Mouse (Mus musculus): ENCODE results near the gene Gm10961. TPM values are rescaled to one million over a fixed set of nuclear protein-coding genes. Genes with fewer than 3 reads are reported as not detected.

Gene Gm10961
- polyA plus RNA-seq, 1 experiment from 2014 or later: not detected

DNA sequence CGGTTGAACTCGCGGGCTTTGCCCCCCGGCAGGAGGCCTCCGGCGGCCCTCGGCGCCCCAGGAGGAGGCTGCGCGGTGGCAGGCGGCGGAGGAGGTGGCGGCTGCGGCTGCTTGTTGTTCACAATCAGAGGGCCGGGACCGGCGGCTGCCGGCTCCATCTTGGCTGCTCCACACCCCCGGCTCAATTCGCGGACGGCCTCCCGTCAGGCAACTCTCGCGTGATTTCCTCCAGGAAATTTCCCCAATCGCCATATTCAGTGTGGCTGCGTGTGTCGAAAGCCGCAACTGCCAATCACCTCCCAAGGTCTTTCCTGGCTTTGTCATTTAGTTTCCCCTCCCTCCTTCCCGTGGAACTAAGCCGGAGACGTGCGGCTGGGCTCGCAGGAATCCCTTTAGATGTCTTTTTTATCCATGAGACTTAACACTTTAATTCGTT lies 419 bp downstream of the Gm10961 start, which contains the start of gene Strip1:
Gene Strip1, minus strand, starts transcription at position 172 of the 436 bp plus-strand sequence.
- Histone ChIP-seq H3K27ac (ENCODE audit: low read length) (peak within 1 kb of the TSS; percentile 93), H3K4me1 (ENCODE audit: insufficient read depth, low read depth, low read length) (no peaks in the 10 kb centered on the region; the same call in none of the 2 replicates), H3K4me2 (replicated peaks; ENCODE audit: low read depth, low read length) (peak within 1 kb of the TSS; percentile 90), H3K9me3 (ENCODE audit: low read length) (no peaks in the 10 kb centered on the region), H3K9ac (replicated peaks; ENCODE audit: low read depth) (peak within 1 kb of the TSS; percentile 98), H3K36me3 (ENCODE audit: insufficient read depth, low read length) (peaks cover 11% of the 10 kb centered on the region; the same call in 1 of the 2 replicates), H3K4me3 (ENCODE audit: low read depth, low read length) (peak within 1 kb of the TSS; percentile 98), H3K27me3 (replicated peaks; ENCODE audit: insufficient read depth, low read length) (no peaks in the 10 kb centered on the region)
- ATAC-seq (peak; percentile 98), DNase-seq (ENCODE audit: low spot score) (peak; percentile 99)
- 2% methylated on average over 35 of the region's 35 CpGs for WGBS
- TF ChIP-seq CTCF (IDR thresholded peaks at IDR 0.05) (no peak), EP300 (IDR thresholded peaks at IDR 0.05) (peak; percentile 63)

GRCm38 (mm10) chr3:107632786-107633185 lies 1.7 kb downstream of the Gm10961 start:
- 92% methylated on average over 4 of the region's 4 CpGs for WGBS
- H3K9me3 ChIP-seq (ENCODE audit: low read length): no peaks in the 10 kb centered on the region

GRCm38 (mm10) chr3:107633906-107634305 lies 2.8 kb downstream of the Gm10961 start:
- DNase-seq (ENCODE audit: low spot score): no peak
- no peak for TF ChIP-seq EP300 (IDR thresholded peaks at IDR 0.05)
- no peak for TF ChIP-seq CTCF (IDR thresholded peaks at IDR 0.05)
- Histone ChIP-seq H3K4me2 (replicated peaks; ENCODE audit: low read depth, low read length) (no peak overlapping the region), H3K4me3 (ENCODE audit: low read depth, low read length) (no peak overlapping the region), H3K9me3 (ENCODE audit: low read length) (no peaks in the 10 kb centered on the region), H3K9ac (replicated peaks; ENCODE audit: low read depth) (no peak overlapping the region), H3K36me3 (ENCODE audit: insufficient read depth, low read length) (no peaks in the 10 kb centered on the region), H3K27ac (ENCODE audit: low read length) (no peak overlapping the region), H3K27me3 (replicated peaks; ENCODE audit: insufficient read depth, low read length) (no peaks in the 10 kb centered on the region), H3K4me1 (ENCODE audit: insufficient read depth, low read depth, low read length) (no peaks in the 10 kb centered on the region; the same call in none of the 2 replicates)
- ATAC-seq: no peak
- WGBS: 89% methylated on average over 9 of the region's 9 CpGs

More at GRCm38 (mm10) chr3:107632786-107633185, 1.7 kb downstream of the Gm10961 start:
- Histone ChIP-seq H3K4me3 (ENCODE audit: low read depth, low read length) (no peak overlapping the region), H3K27me3 (replicated peaks; ENCODE audit: insufficient read depth, low read length) (no peaks in the 10 kb centered on the region), H3K4me1 (ENCODE audit: insufficient read depth, low read depth, low read length) (no peaks in the 10 kb centered on the region; the same call in none of the 2 replicates), H3K4me2 (replicated peaks; ENCODE audit: low read depth, low read length) (no peak overlapping the region), H3K9ac (replicated peaks; ENCODE audit: low read depth) (no peak overlapping the region), H3K27ac (ENCODE audit: low read length) (no peak overlapping the region), H3K36me3 (ENCODE audit: insufficient read depth, low read length) (no peaks in the 10 kb centered on the region)
- DNase-seq (ENCODE audit: low spot score): no peak
- no peak for ATAC-seq
- TF ChIP-seq CTCF (IDR thresholded peaks at IDR 0.05) (no peak), EP300 (IDR thresholded peaks at IDR 0.05) (no peak)

DNA sequence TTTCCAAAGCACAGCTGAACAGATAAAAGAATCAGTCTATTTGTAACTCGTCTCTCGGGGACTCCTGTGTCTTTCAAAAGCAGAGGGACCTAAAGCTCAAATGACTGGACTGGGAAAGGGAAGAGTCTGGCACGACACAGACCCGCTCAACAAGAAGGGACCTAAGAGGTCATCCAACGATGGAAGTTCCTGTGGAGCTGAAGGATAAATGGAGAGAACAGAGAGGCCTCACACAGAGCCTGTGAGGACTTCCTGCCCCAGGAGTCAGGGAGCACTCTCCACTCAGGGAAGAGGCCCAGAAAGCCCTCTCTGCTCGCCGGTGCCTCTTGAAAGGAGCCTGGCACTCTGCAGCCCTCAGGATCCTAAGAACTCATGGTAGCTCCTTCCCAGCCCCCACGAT lies 4.7 kb downstream of the Gm10961 start:
- Histone ChIP-seq H3K4me2 (replicated peaks; ENCODE audit: low read depth, low read length) (no peak overlapping the region), H3K36me3 (ENCODE audit: insufficient read depth, low read length) (no peaks in the 10 kb centered on the region), H3K4me3 (ENCODE audit: low read depth, low read length) (no peak overlapping the region), H3K9ac (replicated peaks; ENCODE audit: low read depth) (no peak overlapping the region), H3K27me3 (replicated peaks; ENCODE audit: insufficient read depth, low read length) (no peaks in the 10 kb centered on the region), H3K4me1 (ENCODE audit: insufficient read depth, low read depth, low read length) (no peaks in the 10 kb centered on the region; the same call in 1 of the 2 replicates), H3K9me3 (ENCODE audit: low read length) (no peaks in the 10 kb centered on the region), H3K27ac (ENCODE audit: low read length) (no peak overlapping the region)
- TF ChIP-seq EP300 (IDR thresholded peaks at IDR 0.05) (no peak), CTCF (IDR thresholded peaks at IDR 0.05) (no peak)
- no peak for ATAC-seq
- 38% methylated on average over 8 of the region's 8 CpGs for WGBS
- DNase-seq (ENCODE audit: low spot score): no peak

GRCm38 (mm10) chr3:107636236-107636635 lies 5.1 kb downstream of the Gm10961 start:
- Histone ChIP-seq H3K4me3 (ENCODE audit: low read depth, low read length) (no peak overlapping the region), H3K4me2 (replicated peaks; ENCODE audit: low read depth, low read length) (no peak overlapping the region), H3K36me3 (ENCODE audit: insufficient read depth, low read length) (no peaks in the 10 kb centered on the region), H3K27ac (ENCODE audit: low read length) (no peak overlapping the region), H3K4me1 (ENCODE audit: insufficient read depth, low read depth, low read length) (no peaks in the 10 kb centered on the region; the same call in 1 of the 2 replicates), H3K9me3 (ENCODE audit: low read length) (no peaks in the 10 kb centered on the region), H3K27me3 (replicated peaks; ENCODE audit: insufficient read depth, low read length) (no peaks in the 10 kb centered on the region), H3K9ac (replicated peaks; ENCODE audit: low read depth) (no peak overlapping the region)
- DNase-seq (ENCODE audit: low spot score) (no peak), ATAC-seq (no peak)
- TF ChIP-seq CTCF (IDR thresholded peaks at IDR 0.05) (no peak), EP300 (IDR thresholded peaks at IDR 0.05) (no peak)
- 71% methylated on average over 3 of the region's 3 CpGs for WGBS

DNA sequence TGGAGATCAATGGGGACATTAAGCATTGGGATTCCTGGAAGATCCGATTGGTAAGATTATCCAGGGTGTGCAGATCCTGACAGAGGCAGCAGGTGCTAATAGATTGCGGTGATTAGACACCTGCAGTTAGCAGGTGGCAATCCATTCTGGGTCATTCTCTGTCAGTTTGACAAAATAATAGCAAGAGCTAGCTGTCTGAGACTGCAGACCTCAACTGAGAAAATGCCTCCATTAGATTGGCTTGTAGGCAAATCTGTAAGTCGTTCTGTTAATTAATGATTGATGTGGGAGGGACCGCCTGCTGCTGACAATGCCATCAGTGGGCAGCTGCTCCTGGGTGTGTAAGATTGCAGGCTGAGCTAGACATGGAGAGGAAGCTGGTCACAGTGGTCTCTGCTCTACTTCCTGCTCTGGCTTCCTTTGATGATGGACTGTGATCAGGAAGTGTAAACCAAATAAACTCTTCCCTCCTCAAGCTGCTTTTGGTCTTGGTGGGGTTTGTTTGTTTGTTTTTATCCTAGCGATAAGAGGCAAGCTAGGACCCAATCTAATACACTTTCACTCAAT lies 6.6 kb downstream of the Gm10961 start:
- no peak for TF ChIP-seq CTCF (IDR thresholded peaks at IDR 0.05)
- peak; percentile 48 for TF ChIP-seq EP300 (IDR thresholded peaks at IDR 0.05)
- Histone ChIP-seq H3K27me3 (replicated peaks; ENCODE audit: insufficient read depth, low read length) (no peaks in the 10 kb centered on the region), H3K4me2 (replicated peaks; ENCODE audit: low read depth, low read length) (no peak overlapping the region), H3K4me1 (ENCODE audit: insufficient read depth, low read depth, low read length) (no peaks in the 10 kb centered on the region), H3K4me3 (ENCODE audit: low read depth, low read length) (no peak overlapping the region), H3K9ac (replicated peaks; ENCODE audit: low read depth) (no peak overlapping the region), H3K27ac (ENCODE audit: low read length) (no peak overlapping the region), H3K36me3 (ENCODE audit: insufficient read depth, low read length) (no peaks in the 10 kb centered on the region), H3K9me3 (ENCODE audit: low read length) (no peaks in the 10 kb centered on the region)
- DNase-seq (ENCODE audit: low spot score) (peak; percentile 62), ATAC-seq (peak; percentile 81)
- WGBS: 41% methylated on average over 5 of the region's 5 CpGs

Measured in lung, postnatal 0 days (tissue).